Mouse (Mus musculus): ENCODE data around the gene Svbp. TPM values are rescaled to one million over a fixed set of nuclear protein-coding genes. Genes with fewer than 3 reads are reported as not detected.

The Svbp gene
- polyA plus RNA-seq, 1 experiment = 186 TPM

DNA sequence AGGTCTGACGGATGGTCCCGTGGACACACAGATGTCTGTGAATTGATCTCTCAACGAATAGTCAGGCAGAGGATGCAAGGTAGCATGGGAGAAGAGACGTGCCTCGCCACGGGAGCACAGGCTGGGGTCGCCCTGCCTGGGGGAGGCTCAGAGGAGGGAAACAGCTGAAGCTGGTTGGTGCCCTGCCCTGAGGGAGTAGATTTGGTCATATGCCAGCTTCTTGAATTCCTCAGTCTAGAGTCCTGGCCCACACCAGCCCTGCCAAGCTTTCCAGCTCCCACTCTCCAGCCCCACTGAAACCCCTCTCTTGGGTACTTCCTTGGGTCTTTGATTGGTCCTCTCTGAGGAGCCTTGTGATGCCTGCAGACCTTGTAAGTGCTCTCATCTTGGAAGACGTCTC, 21.6 kb downstream of the Svbp start:
- H3K4me3 ChIP-seq (ENCODE audit: control insufficient read depth, low read depth, low read length) = peak overlapping the region; percentile 79
- peaks cover 3% of the 10 kb centered on the region; the same call in 1 of the 2 replicates for H3K4me1 ChIP-seq (ENCODE audit: control insufficient read depth, insufficient read depth, low read length)
- no peaks in the 10 kb centered on the region; the same call in 1 of the 2 replicates for H3K36me3 ChIP-seq (ENCODE audit: control insufficient read depth, insufficient read depth, low read length)
- H3K27ac ChIP-seq (ENCODE audit: control insufficient read depth, insufficient read depth, low read depth, low read length) = no peak overlapping the region
- H3K27me3 ChIP-seq (ENCODE audit: control insufficient read depth, insufficient read depth, low read length) = no peaks in the 10 kb centered on the region
- TF ChIP-seq CTCF (IDR thresholded peaks at IDR 0.05; ENCODE audit: control insufficient read depth, insufficient read depth, insufficient replicate concordance, low read depth, low read length) = no peak
- no peak for TF ChIP-seq POLR2A (IDR thresholded peaks at IDR 0.05; ENCODE audit: control insufficient read depth, low read depth, low read length)

DNA sequence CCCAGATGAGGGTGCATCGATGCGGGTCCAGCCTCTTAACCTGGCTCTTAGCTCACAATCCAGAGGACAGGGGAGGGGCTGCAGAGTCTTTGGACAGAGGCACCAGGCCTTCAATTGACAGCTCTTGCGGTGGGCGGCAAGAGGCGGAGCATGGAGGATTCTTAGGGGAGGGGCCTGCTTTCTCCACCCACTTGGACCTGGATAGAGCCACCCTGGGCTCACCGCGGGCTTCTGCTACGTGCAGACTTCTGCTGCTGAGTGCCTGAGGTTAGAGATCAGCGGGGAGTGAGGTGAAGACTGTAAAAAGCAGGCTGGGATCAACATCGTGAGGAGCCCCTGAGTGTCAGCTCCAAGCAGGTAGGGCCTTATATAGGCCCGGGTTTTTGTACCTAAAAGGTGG, 23.1 kb downstream of the Svbp start, which contains the start of gene Tmem269:
TSS of gene Tmem269 (minus strand) at position 49 of the 400 bp plus-strand sequence.
- no peaks in the 10 kb centered on the region for H3K27me3 ChIP-seq (ENCODE audit: control insufficient read depth, insufficient read depth, low read length)
- H3K27ac ChIP-seq (ENCODE audit: control insufficient read depth, insufficient read depth, low read depth, low read length) = no peak within 1 kb of the TSS
- H3K4me1 ChIP-seq (ENCODE audit: control insufficient read depth, insufficient read depth, low read length) = peaks cover 3% of the 10 kb centered on the region; the same call in 1 of the 2 replicates
- peak within 1 kb of the TSS; percentile 79 for H3K4me3 ChIP-seq (ENCODE audit: control insufficient read depth, low read depth, low read length)
- H3K36me3 ChIP-seq (ENCODE audit: control insufficient read depth, insufficient read depth, low read length) = no peaks in the 10 kb centered on the region; the same call in 1 of the 2 replicates
- TF ChIP-seq POLR2A (IDR thresholded peaks at IDR 0.05; ENCODE audit: control insufficient read depth, low read depth, low read length) = peak; percentile 49; the same call in 1 of the 2 replicates
- TF ChIP-seq CTCF (IDR thresholded peaks at IDR 0.05; ENCODE audit: control insufficient read depth, insufficient read depth, insufficient replicate concordance, low read depth, low read length) = no peak

DNA sequence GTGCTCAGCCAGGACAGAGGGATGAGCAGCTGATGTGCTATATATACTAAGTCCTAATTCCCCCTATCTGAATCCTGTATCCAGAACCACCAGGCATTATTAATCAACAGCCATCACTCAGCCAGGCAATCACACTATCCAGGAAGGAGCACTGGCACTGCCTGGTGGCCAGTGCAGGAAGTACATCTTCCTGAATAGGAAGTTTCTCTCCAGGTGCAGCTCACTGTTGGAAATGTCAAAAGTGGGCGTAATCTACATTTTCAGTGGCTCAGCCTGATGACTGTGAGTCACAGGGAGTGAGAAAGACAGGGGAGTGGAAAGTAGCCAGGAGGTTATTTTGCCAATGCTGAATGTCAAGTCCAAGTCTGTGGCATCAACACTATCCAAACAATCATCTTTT, 28.6 kb downstream of the Svbp start:
- Histone ChIP-seq H3K4me1 (ENCODE audit: control insufficient read depth, insufficient read depth, low read length) (no peaks in the 10 kb centered on the region), H3K27me3 (ENCODE audit: control insufficient read depth, insufficient read depth, low read length) (no peaks in the 10 kb centered on the region), H3K4me3 (ENCODE audit: control insufficient read depth, low read depth, low read length) (no peak overlapping the region), H3K36me3 (ENCODE audit: control insufficient read depth, insufficient read depth, low read length) (peaks cover 3% of the 10 kb centered on the region), H3K27ac (ENCODE audit: control insufficient read depth, insufficient read depth, low read depth, low read length) (no peak overlapping the region)
- TF ChIP-seq POLR2A (IDR thresholded peaks at IDR 0.05; ENCODE audit: control insufficient read depth, low read depth, low read length) (no peak), CTCF (IDR thresholded peaks at IDR 0.05; ENCODE audit: control insufficient read depth, insufficient read depth, insufficient replicate concordance, low read depth, low read length) (peak; percentile 52; the same call in 1 of the 2 replicates)

DNA sequence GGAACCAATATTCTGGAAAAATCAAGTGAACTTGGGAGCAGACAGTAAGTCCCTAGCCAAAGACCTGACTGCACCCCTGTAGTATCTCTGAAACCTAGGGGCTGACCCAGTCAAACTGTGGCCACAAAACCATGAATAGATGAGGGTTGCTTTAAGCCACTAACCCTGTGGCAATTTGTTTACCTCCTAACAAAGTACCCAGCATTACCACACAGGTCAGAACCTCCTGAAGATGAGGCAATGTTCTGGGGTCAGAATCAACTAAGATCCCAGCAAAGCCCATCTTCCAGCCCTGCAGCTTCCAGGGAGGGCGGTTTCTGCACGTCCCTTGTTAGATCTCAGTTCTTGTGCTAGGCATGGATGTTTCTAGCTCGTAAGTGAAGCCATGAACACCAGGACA, 29.4 kb downstream of the Svbp start:
- H3K36me3 ChIP-seq (ENCODE audit: control insufficient read depth, insufficient read depth, low read length) = peaks cover 3% of the 10 kb centered on the region
- no peak for TF ChIP-seq CTCF (IDR thresholded peaks at IDR 0.05; ENCODE audit: control insufficient read depth, insufficient read depth, insufficient replicate concordance, low read depth, low read length)
- no peak for TF ChIP-seq POLR2A (IDR thresholded peaks at IDR 0.05; ENCODE audit: control insufficient read depth, low read depth, low read length)
- H3K27me3 ChIP-seq (ENCODE audit: control insufficient read depth, insufficient read depth, low read length) = no peaks in the 10 kb centered on the region
- no peak overlapping the region for H3K27ac ChIP-seq (ENCODE audit: control insufficient read depth, insufficient read depth, low read depth, low read length)
- H3K4me1 ChIP-seq (ENCODE audit: control insufficient read depth, insufficient read depth, low read length) = no peaks in the 10 kb centered on the region
- no peak overlapping the region for H3K4me3 ChIP-seq (ENCODE audit: control insufficient read depth, low read depth, low read length)

DNA sequence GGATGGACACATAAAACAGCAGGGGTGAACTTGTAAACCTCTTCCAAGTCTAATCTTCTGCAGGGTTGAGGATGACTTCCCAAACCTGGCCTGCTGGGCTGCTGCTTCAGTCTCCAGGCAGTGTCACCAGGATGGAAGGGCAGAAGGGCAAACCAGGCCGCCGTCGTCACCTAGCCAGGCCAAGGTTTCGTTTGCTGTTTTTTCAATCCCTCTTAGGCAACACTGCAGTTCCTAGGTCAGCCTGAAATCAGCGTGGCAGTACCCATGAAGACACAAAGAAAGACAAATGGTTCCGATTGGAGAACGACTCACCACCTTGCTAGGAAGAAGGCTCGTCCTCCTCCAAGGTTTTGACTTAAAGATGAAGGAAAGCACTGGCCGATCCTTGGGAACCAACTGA, 30.6 kb downstream of the Svbp start:
- peaks cover 3% of the 10 kb centered on the region for H3K36me3 ChIP-seq (ENCODE audit: control insufficient read depth, insufficient read depth, low read length)
- H3K4me3 ChIP-seq (ENCODE audit: control insufficient read depth, low read depth, low read length) = no peak overlapping the region
- H3K4me1 ChIP-seq (ENCODE audit: control insufficient read depth, insufficient read depth, low read length) = no peaks in the 10 kb centered on the region
- TF ChIP-seq POLR2A (IDR thresholded peaks at IDR 0.05; ENCODE audit: control insufficient read depth, low read depth, low read length) = no peak
- no peak for TF ChIP-seq CTCF (IDR thresholded peaks at IDR 0.05; ENCODE audit: control insufficient read depth, insufficient read depth, insufficient replicate concordance, low read depth, low read length)
- H3K27me3 ChIP-seq (ENCODE audit: control insufficient read depth, insufficient read depth, low read length) = no peaks in the 10 kb centered on the region
- no peak overlapping the region for H3K27ac ChIP-seq (ENCODE audit: control insufficient read depth, insufficient read depth, low read depth, low read length)

DNA sequence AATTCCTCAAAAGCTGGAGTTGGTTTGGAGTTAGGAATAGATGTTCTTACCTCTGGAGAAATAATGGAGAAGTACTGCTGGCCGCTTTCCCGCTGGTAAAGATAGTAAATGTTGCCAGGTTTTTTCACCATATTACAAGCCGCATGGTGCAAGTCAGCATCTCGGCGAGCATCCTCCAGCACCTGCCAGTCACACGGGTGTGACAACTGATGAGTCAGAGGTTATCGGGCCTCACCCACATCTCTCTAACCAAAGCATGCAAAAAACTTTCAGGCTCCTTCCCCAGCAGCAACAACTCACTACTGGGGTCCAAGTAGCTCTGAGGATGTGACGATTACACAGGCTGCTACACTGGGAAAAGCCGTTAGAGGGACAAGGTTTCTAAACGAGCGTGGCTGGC, 31.6 kb downstream of the Svbp start:
- H3K27ac ChIP-seq (ENCODE audit: control insufficient read depth, insufficient read depth, low read depth, low read length) = no peak overlapping the region
- no peak overlapping the region for H3K4me3 ChIP-seq (ENCODE audit: control insufficient read depth, low read depth, low read length)
- no peaks in the 10 kb centered on the region for H3K27me3 ChIP-seq (ENCODE audit: control insufficient read depth, insufficient read depth, low read length)
- peaks cover 3% of the 10 kb centered on the region for H3K36me3 ChIP-seq (ENCODE audit: control insufficient read depth, insufficient read depth, low read length)
- TF ChIP-seq POLR2A (IDR thresholded peaks at IDR 0.05; ENCODE audit: control insufficient read depth, low read depth, low read length) (no peak), CTCF (IDR thresholded peaks at IDR 0.05; ENCODE audit: control insufficient read depth, insufficient read depth, insufficient replicate concordance, low read depth, low read length) (no peak)
- no peaks in the 10 kb centered on the region for H3K4me1 ChIP-seq (ENCODE audit: control insufficient read depth, insufficient read depth, low read length)

DNA sequence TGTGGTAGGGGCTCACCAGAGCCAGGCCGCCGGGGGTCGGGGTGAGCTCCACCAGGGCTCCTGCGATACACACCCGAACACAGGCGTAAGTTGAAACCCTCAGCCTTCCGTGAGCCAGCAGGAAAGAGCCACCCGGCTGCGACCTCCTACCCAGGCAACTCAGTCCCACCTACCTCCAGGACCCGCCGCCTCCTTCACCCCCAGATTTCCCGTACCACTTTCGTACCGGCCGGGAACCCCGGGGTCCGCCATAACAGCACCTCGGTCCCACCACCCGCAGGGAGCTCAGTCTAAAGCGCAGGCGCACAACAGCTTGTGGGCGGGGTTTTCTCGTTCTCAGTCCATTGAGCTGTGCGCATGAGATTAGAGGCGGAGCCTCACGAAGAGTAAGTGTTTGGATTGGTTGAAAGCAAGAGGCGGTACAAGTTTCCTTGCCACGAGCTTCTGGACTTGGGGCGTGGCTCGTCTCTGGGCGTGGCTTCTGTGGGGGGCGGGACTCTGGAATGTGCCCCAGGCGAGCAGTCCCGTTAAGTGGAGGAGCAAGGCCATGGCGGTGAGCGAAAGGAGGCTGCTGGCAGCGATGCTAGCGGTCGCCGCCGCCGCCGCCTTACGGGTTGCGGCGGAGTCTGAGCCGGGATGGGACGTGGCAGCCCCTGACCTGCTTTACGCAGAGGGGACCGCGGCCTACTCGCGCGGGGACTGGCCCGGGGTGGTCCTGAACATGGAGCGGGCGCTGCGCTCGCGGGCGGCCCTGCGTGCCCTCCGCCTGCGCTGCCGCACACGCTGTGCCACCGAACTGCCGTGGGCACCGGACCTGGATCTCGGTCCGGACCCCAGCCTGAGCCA, 37.5 kb downstream of the Svbp start, which contains the start of the genes AU022252 and P3h1:
TSS of gene AU022252 (minus strand) at position 303 of the 846 bp plus-strand sequence.
TSS of gene P3h1 (plus strand) at position 506 of the 846 bp plus-strand sequence.
- no peak for TF ChIP-seq CTCF (IDR thresholded peaks at IDR 0.05; ENCODE audit: control insufficient read depth, insufficient read depth, insufficient replicate concordance, low read depth, low read length)
- TF ChIP-seq POLR2A (IDR thresholded peaks at IDR 0.05; ENCODE audit: control insufficient read depth, low read depth, low read length) = peak; percentile 90
- Histone ChIP-seq H3K27me3 (ENCODE audit: control insufficient read depth, insufficient read depth, low read length) (no peaks in the 10 kb centered on the region), H3K27ac (ENCODE audit: control insufficient read depth, insufficient read depth, low read depth, low read length) (peak within 1 kb of the TSS; percentile 53)

More for the DNA sequence above, 37.5 kb downstream of the Svbp start, which contains the start of the genes AU022252 and P3h1:
- Histone ChIP-seq H3K36me3 (ENCODE audit: control insufficient read depth, insufficient read depth, low read length) (no peaks in the 10 kb centered on the region), H3K4me3 (ENCODE audit: control insufficient read depth, low read depth, low read length) (peak within 1 kb of the TSS; percentile 87), H3K4me1 (ENCODE audit: control insufficient read depth, insufficient read depth, low read length) (peaks cover 7% of the 10 kb centered on the region)
